Mouse (Mus musculus): Measurements from ENCODE around the gene Strn4.

Strn4 gene

DNA sequence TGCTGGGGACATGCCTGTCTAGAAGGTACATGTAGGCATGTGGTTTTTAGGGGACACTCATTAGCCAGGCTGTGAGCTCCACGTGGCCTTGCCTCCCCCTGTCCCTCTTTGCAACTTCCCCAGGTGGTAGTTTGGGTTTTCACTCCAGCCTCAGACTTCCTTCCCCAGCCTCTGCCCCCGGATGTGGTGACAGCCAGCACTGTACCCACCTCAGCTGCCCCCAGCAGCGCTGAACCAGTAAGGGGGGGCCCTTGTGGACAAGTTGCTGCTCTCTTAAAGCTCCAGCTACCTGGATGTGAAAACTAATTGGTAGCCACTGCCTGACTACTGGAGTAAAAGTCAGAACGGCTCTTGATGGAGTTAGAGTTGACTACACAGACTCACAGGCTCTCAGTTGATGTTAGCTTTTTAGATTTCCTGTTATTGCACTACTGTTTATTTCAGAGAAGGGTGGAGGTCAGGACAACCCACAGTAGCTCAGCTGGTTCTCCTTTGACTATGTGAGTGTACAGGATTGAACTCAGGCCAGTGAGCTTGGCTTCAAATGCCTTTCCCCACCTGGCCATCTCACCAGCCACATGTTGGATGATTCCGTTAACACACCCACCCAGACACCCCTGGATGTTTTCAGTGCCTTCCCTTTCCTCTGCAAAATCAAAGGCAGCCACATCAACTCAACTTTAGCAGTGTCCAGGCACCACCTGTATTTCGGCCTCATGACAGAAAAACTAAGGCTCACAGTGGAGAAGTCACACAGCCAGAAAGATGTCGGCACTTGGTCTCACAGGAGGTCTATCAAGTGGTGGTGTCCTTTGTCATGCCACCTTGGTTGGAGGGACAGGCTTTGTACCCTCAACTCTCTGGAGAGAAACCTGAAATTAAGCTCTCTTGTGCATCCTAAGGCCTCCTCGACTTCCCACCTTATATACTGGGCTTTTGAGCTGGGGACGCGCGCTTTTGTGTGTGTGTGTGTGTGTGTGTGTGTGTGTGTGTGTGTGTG is 26.2 kb downstream of the Strn4 start:
- peak; percentile 46 to 73 for DNase-seq (ENCODE audit: low spot score in 2 of 2)

DNA sequence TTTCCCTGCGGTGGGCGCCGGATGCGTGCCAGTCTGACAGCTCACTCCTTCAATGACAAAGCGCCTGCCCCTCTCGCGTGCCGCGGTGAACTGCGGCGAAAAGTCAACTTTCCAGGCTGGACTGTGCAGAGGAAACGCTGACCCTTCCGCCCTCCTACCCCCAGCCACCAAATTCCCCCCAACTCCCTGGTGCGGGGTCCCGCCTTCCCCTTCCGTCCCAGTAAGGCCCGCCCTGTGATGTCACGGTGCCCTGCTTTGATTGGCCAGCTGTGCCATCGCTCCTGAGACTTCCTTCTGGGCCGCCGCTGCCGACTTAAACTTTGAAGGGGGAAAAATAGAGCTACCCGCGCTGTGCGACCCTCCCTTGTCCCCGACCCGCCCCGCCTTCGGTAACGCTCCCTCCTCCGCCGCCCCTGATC is 27.0 kb downstream of the Strn4 start, which contains the start of gene Prkd2:
Prkd2 (plus strand) TSS at position 258 of the 419 bp plus-strand sequence.
- peak; percentile 90 to 92 for DNase-seq (ENCODE audit: low spot score in 2 of 2)

DNA sequence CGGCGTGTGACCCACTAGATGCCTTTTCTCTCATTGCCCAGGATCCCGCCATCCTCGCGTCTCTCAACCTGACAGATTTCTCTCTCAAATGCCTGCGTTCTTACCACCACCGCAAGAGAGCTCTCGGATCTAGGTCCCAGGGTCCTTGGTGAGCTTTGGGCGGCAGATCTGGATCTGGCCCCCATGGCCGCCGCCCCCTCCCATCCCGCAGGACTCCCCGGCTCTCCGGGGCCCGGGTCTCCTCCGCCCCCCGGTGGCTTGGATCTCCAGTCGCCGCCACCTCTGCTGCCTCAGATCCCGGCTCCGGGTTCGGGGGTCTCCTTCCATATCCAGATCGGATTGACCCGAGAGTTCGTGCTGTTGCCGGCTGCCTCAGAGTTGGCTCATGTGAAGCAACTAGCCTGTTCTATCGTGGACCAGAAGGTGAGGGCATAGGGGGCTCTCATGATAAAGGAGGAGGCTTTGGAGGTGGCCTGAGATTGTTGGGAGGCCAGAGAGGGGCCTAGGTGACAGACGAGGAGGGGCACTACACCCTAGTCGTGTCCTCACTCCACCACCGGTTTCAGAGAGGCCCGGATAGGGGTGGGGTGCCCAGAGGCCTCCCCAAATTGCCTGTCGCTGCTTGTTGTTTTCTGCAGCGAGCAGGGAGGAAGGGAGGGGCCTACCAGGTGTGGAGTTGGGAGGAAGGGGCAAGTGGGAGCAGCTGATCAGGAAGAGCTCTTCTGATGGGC is 27.9 kb downstream of the Strn4 start:
- DNase-seq (ENCODE audit: low spot score in 2 of 2) = peak; percentile 64 to 65

DNA sequence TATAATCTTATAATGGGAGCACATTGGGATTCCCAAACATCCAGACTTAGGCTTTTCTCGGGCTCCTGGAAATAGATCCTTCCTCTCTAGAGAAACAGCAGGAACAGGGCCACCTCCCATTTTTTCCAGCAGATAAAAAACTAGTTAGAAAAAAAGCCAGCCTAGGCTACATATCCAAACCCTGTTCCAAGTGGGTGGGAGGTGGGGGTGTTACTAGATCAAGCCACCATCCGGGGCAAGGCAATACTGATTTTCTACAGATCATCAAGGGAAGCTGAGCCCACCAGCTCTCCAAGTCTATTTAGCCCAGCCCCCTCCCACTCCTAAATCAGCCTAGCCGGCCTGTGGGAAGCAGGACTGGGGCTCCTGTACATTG is 29.0 kb downstream of the Strn4 start:
- no peak for DNase-seq (ENCODE audit: low spot score in 2 of 2)

DNA sequence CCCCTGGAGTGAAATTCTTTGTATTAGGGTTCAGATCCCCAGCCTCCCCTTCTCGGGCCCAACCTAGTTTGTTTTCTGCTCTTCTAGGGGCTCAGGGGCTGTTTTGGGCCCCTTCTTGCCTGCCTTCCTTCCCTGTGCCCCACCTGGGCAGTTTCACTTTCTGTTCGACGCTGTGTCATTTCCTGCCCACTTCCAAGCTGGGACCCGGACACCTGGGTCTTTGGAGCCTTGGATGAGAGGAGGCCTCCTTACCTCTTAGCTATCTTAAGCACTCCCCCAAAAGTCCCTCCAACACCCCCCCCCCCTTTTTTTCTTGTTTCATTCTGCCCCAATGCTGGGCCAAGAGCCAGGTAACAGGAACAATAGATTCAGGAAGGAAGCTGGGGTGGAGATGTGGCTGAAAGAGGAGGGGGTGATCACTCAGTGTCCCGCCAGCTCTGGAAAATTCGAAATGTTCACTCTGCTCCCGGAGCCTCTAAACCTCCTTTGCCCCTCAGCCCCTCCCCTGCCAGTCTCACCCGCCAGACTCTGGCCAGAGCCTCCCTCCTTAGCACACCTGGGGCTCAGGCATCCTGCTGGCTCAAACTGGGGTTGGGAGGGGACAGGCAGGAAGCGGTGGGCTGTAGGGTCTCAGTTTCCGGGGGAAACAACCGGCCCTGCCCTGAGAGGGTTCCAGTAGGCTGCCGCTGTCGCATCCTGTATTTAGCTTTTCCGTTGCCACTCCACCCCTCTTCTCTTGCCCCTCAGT is 29.6 kb downstream of the Strn4 start:
- peak; percentile 57 to 59 for DNase-seq (ENCODE audit: low spot score in 2 of 2)

DNA sequence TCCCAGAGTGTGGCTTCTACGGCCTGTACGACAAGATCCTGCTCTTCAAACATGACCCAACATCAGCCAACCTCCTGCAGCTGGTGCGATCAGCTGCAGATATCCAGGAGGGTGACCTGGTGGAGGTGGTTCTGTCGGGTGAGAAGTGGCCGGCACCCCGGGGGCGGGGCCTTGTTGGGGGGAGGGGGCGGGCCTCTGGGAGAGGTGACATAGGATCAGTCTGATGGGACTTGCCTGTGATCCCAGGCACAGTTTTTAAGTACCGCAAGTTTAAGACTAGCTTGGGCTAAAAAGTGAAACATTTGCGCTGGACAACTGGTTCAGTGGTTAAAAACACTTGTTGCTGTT is 30.1 kb downstream of the Strn4 start:
- no peak for DNase-seq (ENCODE audit: low spot score in 2 of 2)

DNA sequence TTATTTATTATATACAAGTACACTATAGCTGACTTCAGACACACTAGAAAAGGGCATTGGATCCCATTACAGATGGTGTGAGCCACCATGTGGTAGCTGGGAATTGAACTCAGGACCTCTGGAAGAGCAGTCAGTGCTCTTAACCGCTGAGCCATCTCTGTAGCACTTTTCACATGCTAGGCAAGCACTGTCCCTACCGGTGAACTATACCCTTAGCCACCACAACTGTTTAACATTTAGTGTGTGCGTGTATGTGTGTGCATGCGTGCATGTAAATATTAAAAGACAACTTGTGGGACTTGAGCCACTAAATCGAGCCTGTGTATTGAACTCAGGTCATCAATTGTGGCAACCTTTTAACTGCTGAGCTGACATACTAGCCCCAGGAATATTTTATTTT is 31.1 kb downstream of the Strn4 start:
- DNase-seq (ENCODE audit: low spot score in 2 of 2) = no peak

DNA sequence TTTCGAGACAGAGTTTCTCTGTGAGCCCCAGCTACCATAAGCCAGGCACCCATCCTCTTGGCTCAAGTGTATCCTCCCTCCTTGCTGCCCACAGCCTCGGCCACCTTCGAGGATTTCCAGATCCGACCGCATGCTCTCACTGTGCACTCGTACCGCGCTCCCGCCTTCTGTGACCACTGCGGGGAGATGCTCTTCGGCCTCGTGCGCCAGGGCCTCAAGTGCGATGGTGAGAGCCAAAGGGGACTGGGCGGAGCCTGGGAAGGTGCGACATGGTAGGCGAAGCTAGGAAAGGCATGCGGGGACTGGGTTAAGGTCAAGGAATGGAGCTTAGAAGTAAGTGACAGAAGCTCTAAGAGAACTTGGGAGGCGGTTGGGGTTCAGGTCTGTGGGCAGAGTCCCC is 31.8 kb downstream of the Strn4 start:
- no peak for DNase-seq (ENCODE audit: low spot score in 2 of 2)

DNA sequence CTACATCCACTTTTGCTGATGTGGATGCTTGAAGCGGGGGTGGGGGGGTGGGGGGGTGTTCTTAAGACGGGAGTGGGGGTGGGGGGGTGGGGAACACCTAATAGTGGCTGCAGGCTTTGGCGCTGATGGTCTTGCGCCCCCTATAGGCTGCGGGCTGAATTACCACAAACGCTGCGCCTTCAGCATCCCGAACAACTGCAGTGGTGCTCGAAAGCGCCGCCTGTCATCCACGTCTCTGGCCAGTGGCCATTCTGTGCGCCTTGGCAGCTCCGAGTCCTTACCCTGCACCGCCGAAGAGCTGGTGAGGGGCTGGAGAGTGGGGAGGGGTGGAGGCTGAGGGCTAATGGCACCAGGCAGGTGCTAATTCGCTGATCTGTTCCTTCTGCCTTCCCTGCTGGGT is 32.9 kb downstream of the Strn4 start:
- peak in 1 of 2 experiments; percentile 64 for DNase-seq (ENCODE audit: low spot score in 2 of 2)

DNA sequence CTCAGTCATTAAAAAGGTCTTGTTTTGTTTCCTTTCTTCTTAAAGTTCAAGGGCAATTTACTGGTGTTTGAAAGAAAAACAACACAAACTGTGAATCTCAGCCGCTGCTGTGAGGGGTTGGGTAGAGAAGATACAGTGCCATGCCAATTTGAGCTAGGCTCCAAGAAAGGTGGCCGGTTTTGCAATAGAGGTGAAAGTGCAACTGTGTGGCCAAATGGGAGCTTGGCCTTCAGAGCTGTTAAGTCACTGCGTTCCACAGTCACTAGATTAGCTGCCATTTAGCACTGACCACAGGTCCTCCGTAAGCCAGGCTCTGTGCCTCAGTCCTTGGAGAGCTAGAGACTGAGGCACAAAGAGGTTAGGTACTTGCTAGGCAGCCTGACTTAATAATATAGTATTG is 35.9 kb downstream of the Strn4 start:
- DNase-seq (ENCODE audit: low spot score in 2 of 2) = no peak

DNA sequence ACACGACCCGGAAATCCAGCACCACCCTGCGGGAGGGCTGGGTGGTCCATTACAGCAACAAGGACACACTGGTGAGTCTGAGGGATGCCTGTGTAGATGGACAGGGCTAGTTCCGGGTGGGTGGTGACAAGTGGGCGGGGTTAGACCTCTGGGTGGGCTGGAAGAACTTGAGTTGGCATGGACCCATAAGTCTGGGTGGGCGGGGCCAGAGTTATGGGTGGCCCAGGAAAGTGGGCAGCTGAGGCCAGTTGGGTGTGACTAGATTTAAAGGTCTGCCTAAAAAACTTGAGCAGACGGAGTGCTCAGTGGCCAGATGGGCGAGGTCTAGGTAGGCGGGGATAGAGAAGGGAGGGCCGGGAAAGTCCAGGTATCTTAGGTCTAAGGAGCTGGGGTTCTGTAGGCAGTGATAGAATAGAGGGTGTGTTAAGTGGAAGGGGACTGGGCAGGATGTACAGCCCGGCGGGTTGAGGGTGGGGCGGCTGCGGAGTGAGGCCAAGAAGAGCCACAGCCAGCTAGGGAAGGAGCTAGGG is 37.7 kb downstream of the Strn4 start:
- DNase-seq (ENCODE audit: low spot score in 2 of 2) = no peak

DNA sequence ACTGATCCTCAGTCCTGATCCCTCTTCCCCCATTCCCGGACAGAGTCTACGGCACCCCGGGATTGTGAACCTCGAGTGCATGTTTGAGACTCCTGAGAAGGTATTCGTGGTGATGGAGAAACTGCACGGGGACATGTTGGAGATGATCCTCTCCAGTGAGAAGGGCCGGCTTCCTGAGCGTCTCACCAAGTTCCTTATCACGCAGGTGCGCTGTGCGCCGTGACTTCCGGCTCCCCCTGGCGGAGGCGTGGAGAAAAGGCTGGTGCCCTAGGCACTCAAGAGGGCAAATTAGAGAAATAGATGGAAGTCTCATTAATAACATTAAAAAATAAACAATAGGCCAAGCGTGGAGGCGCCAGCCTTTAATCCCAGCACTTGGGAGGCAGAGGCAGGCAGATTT is 42.6 kb downstream of the Strn4 start:
- peak in 1 of 2 experiments; percentile 74 for DNase-seq (ENCODE audit: low spot score in 2 of 2)

DNA sequence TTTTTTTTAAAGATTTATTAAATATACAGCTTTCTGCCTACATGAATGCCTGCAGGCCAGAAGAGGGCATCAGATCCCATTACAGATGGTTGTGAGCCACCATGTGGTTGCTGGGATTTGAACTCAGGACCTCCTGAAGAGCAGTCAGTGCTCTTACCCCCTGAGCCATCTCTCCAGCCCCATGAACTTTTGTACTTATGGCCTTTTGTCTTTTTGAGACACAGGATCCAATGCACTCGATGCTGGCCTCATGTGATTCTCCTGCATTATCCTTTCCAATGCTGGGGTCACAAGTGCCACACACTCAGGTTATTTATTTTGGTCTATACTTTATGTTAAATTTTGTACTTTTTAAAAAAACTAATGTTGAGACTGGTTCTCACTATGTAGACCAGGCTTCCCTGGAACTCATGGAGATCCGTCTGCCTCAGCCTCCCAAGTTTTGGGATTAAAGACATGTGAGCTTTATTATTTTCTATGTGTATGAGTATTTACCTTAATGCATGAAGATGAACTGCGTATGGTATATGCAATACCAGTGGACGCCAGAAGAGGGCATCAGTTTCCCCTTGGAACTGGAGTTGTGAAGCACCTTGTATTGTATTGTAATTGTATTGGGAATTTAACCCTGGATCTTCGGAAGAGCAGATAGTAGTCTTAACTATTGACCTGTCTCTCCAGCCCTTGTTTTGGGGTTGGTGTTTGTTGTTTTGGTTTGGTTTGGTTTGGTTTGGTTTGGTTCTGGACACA is 44.4 kb downstream of the Strn4 start:
- peak; percentile 47 to 74 for DNase-seq (ENCODE audit: low spot score in 2 of 2)

DNA sequence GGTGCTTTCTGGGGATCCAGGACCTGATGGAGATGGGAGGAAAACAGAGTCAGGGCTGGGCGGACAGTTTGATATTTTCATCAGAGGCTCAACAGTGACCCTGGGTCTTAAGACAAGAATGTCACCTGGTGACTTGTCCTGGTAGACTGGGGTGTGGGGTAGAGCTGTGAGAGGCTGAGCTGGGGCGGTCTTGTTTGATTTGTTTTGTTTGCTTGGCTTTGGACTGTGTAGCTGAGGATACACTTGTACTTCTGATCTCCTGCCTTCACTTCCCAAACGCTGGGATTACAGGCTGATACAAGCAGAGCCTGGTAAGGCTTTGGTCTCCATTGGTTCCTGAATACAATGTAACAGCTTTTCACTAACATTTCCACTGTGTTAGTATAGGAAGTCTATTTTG is 51.8 kb downstream of the Strn4 start:
- no peak for DNase-seq (ENCODE audit: low spot score in 2 of 2)

DNA sequence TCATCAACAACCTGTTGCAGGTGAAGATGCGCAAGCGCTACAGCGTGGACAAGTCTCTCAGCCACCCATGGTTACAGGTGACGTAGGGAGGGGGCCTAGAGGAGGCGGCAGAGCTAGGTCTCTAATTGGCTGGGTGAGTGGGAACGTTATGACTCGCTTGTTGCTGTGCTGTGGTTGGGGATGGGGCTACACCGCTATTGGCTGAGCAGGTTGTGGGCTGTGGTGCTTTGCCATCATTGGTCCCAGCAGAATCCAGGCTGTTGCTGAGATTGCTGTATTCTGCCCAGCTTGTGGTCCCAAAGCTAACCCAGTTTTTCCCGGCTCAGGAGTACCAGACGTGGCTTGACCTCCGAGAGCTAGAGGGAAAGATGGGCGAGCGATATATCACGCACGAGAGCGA is 53.8 kb downstream of the Strn4 start:
- DNase-seq (ENCODE audit: low spot score in 2 of 2) = no peak

DNA sequence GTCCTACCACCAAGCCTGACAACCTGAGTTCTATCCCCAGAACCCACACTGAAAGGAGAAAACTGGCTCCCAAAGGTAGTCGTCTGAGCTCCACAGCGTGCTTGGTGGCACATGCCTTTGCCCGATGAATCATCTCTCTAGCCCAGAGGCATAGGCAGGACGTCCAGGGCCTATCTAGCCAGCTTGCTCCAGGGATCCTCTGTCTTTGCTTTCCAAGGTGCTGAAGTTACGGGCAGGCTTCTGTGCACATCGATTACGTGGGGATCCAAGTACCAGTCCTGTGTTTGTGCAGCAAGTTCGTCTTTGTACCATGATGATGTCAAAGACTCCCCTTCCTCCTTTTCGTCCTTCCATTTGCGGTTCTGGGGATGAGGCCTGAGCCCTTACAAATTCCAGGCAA is 55.9 kb downstream of the Strn4 start:
- no peak for DNase-seq (ENCODE audit: low spot score in 2 of 2)

DNA sequence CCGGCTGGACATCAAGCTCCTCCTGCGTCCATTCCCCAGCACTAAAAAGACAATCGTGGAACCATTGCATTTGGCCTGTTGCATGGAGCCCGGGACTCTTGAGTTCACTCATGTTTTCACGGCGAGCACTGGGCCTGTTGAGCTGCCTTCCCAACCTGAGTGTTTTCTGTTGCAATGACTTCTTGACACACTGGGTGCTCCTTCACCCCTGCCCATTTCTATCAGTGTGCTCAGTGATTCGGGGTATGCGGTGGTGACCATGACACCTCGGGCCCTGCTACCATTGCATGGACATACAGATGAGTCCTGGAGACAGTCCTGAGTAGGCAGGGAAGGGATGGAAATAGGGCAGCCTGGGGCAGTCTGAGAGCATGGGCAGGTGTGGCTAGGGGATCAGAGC is 56.8 kb downstream of the Strn4 start:
- DNase-seq (ENCODE audit: low spot score in 2 of 2) = no peak

DNA sequence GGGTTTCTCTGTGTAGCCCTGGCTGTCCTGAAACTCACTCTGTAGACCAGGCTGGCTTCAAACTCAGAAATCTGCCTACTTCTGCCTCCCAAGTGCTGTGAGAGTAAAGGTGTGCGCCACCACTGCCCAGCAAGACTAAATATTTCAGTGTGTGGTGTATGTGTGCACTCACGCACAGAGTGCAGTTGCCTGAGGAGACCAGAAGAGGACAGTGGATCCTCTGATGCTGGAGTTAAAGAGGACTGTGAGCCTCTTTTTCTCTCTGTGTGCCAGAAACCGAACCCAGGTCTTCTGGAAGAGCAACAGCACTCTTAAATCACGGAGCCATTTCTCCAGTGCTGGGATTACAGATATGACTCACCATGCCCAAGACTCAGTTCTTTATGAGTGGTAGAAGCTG is 57.7 kb downstream of the Strn4 start:
- no peak for DNase-seq (ENCODE audit: low spot score in 2 of 2)

DNA sequence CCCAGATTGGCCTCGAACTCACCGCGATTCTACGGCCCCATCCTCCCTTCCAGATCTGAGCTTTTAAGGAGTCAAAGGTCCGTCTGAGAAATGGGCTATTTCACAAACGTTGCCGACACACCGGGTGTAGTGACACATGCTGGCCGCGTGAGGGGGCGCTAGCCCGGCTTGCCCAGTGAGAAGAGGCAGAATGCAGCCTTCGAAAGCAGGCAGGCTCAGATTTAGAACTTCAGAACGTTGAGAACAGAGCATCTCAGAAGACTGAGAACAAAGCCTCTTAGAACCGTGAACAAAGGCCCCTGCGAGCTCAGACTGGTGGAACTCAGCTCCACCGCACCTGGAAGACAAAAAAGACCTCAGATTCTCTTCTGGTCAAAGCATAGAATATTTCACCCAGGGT is 58.5 kb downstream of the Strn4 start:
- peak; percentile 68 to 87 for DNase-seq (ENCODE audit: low spot score in 2 of 2)

DNA sequence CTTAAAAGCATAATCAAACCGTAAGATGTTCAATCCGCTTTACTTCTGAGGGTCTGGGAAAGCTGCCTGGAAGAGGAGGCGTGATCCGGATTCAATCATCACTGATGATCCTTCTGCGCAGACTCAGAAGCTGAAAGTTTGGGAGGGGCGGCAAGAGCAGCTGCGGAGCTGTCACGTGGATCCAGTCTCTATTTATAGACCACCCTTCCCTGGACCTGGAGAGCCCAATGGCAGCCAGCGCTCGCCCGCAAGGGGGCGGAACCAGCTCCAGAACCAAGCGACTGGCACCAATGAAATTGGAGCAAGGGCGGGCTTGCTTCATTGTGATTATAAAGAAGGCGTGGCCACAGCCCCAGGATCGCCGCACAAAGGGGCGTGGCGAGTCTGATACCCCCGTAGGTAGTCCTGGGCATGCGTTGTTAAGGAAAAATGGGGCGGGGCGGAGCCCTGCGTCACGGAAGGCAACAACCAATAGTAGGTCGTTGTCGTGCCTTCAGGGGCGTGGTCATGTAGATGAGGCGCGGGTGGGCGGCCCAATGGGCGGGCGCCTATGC is 59.1 kb downstream of the Strn4 start:
- DNase-seq (ENCODE audit: low spot score in 2 of 2) = peak; percentile 95 to 98

DNA sequence AGATGAGACGGTGACA is 59.4 kb downstream of the Strn4 start, which contains the start of gene Dact3:
Dact3 (plus strand) TSS at position 8 of the 16 bp plus-strand sequence.
- DNase-seq (ENCODE audit: low spot score in 2 of 2) = no peak

DNA sequence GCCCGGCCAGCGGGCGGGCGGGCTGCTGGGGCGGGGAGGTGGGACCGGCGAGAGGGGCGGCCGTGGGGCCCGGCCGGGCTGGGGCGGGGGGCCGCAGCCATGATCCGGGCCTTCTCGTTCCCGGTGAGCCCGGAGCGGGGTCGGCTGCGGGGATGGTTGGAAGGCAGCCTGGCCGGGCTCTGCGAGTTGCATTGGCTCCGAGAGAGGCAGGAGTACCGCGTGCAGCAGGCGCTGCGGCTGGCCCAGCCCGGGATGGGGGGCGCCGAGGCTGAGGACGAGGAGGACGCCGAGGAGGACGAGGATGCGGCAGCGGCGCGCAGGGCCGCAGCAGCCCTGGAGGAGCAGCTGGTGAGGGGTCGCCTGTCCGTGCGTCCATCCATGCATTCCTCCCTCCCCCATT is 59.6 kb downstream of the Strn4 start:
- no peak for DNase-seq (ENCODE audit: low spot score in 2 of 2)

Measured in spleen, postnatal 10 days (tissue).